Mouse (Mus musculus) adrenal gland, adult 2 months (tissue): Measurements from ENCODE around the gene Cdk2ap2. TPM values are rescaled to one million over a fixed set of nuclear protein-coding genes. Genes with fewer than 3 reads are reported as not detected.
"Not testable (repeated sequence)": the region's sequence is repeated elsewhere in the genome, so short reads cannot be mapped to it uniquely, and the experiment has no call there.

Experiments used
- DNase-seq: peaks from one replicate; pipeline ENCODE4 v3.0.0; 2021
- long read RNA-seq: library from polyadenylated mRNA; stranded (forward); transcript quantifications from one replicate; pipeline ENCODE4 v2.0.0, GENCODE M21; 2021
- polyA plus RNA-seq: library from polyadenylated mRNA; depleted of rRNA; stranded (reverse); fragments of >200 nt; gene quantifications from 2 replicates; pipeline ENCODE4 v1.2.3, GENCODE M21; 2012; rRNA removed
- total RNA-seq, 2 experiments: library from RNA; stranded (reverse); gene quantifications; 2 replicates each; pipeline ENCODE4 v1.2.3; 2021

The Cdk2ap2 gene
- total RNA-seq (100 to 1,000 TPM; 128 to 131 TPM), polyA plus RNA-seq (339 and 371 TPM in 2 replicates)
- long read RNA-seq, transcript Cdk2ap2-205 (4 exons, 843 nt): minor isoform, 5 of 119 reads
- long read RNA-seq, transcript Cdk2ap2-201 (4 exons, 1,080 nt): major isoform, 97 of 119 reads
- long read RNA-seq, transcript Cdk2ap2-202 (4 exons, 1,089 nt): minor isoform, 15 of 119 reads
- long read RNA-seq, partial matches to known transcripts: 1 of 119 reads
- long read RNA-seq, other reads (novel, unspliced or antisense): 1 of 119 reads

GRCm38 (mm10) chr19:4096642-4097440 is at the start of gene Cdk2ap2:
TSS of gene Cdk2ap2 (plus strand) at chr19:4097182.
- DNase-seq: peak; percentile 100

- peak; percentile 80 for DNase-seq
These were observed 49.1 kb upstream of the Cdk2ap2 start for GRCm38 (mm10) chr19:4047859-4048258.

DNA sequence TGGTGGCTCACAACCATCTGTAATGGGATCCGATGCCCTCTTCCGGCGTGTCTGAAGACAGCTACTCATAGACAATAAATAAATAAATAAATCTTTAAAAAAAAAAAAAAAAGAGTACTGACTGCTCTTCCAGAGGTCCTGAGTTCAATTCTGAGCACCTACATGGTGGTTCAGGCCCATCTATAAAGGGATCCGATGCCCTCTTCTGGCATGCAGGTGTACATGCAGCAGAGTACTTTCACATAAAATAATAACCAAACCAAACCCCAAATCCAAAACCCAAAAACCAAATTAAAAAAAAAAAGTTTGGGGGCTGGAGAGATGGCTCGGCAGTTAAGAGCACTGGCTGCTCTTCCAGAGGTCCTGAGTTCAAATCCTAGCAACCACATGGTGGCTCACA is 47.9 kb upstream of the Cdk2ap2 start:
- DNase-seq: not testable (repeated sequence)

- no peak for DNase-seq
These were observed 46.0 kb upstream of the Cdk2ap2 start for GRCm38 (mm10) chr19:4051016-4051415.

GRCm38 (mm10) chr19:4051741-4052515 is 45.1 kb upstream of the Cdk2ap2 start:
- peak; percentile 52 for DNase-seq

DNA sequence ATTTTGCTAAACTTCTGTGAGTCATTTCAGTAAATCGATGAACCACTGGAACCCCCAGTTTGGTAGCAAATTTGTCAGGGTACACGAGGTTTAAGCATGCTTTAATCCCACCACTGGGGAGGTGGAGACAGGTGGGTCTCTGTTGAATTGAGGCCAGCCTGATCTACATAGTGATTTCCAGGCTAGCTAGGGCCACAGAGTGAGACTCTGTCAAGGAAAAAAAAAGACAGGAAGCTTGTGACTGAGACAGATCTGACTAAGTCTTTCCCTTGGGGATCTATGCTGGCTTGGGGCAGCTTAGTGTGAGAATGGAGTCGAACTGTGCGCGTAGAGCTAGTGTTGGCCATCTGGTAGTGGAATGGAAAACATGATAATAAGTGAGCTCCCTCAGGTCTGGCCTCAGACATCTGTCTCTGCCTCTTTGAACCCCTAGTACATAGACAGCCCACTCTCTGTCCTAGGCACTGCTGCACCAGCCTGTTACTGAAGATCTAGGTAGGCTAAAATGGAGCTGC is 44.4 kb upstream of the Cdk2ap2 start:
- no peak for DNase-seq

GRCm38 (mm10) chr19:4054613-4055012 is 42.4 kb upstream of the Cdk2ap2 start:
- no peak for DNase-seq

DNA sequence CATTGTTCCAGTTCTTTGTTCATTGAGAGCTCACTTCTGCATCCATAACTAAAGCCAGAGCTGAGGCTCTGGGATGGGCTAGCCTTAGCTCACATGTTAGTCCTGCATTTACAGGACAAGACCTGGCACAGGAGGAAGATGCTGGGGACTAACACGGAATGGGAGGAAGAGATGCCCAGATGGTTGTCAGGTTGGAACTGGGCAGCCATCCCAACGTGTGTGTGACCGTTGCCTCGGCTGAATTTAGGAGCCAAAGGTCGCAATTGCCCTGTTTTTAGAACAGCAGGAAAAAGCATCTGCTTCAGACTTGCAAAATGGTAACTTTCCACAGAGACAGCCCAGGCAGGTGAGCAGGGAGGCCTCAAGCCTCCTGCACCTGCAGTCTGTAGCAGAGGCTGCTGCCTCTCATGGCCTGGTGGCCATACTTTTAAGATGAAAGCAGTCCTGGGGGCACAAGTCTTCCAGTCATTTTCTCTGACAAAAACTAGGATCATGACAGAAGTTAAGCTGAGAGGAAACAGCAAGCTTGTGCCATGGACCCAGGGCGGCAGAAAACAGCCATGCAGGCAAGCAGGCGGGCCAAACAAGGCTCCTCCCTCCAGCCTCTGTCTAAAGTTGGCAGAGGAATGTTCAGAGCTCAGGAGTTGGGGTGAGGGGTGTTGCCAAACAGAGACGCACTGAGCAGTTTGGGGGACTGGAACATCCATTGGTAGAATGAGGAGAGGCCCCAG is 41.6 kb upstream of the Cdk2ap2 start:
- no peak for DNase-seq

DNA sequence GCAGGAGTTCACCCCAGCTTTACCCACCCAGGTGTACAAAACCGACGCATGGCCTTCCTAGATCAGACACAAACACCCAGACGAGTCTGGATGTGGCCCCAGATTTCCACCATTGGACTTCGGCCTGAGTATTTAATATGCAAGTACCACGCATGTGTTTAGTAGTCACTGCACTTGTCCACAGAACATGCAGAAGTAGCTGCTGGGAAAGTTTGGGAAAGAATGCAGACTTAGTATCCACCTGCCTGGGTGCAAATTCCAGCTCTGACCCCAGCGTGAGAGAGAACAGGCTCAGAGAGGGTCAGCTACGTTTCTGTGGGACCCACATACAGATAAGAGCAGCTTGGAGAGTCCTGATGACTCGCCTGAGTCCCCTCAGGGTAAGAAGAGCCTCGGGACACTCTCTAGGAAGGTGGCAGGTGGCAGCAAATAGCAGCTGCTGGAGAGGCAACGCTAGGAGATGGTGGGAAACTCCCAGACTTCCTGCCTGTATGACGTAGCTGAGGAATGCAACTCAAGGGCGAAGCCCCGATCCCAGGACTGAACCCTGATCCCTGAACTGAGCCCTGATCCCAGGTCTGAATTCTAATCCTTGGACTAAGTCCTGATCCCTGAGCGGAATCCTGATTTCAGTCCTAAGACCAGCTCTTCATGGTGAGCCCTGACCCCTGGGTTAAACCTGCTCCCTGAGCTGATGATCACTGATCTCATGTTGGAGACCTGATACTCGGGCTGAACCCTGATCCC is 40.9 kb upstream of the Cdk2ap2 start:
- DNase-seq: no peak

GRCm38 (mm10) chr19:4056727-4057126 is 40.3 kb upstream of the Cdk2ap2 start:
- no peak for DNase-seq

DNA sequence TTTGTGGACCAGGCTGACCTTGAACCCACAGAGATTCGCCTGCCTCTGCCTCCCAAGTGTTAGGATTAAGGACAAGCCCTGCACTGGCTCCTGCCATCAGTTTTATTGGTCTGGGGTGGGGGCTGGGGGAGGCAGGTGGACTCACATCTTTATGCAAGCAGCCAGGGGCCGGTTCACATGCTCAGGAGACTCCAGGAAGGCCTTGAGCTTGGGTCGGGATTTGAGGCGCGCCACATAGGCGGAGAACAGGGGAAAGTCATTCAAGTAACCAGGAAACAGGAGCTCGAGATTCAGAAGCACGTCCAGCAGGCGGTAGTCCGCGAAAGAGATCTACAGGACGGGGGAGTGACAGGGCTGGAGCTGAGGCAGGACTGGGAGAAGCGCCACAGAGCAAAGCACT is 39.6 kb upstream of the Cdk2ap2 start:
- DNase-seq: no peak

DNA sequence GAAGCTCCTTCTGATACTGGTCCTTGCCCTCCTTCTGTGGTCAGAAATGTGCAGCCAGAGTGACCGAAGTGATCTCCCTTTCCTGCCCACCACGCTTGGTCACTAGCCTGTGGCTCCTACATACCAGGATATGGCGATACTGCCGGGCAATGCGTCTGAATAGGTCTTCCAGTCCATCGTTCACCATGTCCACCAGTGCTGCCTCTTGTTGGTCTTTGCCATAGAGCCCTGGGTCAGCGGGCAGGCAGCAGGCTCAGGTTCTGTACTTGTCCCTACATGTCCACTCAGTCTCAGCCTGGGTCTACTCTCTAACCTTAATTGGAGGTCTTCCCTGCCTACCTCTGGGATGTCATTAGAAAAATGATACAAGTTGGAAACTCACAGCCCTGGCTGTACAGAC is 39.0 kb upstream of the Cdk2ap2 start:
- DNase-seq: no peak

DNA sequence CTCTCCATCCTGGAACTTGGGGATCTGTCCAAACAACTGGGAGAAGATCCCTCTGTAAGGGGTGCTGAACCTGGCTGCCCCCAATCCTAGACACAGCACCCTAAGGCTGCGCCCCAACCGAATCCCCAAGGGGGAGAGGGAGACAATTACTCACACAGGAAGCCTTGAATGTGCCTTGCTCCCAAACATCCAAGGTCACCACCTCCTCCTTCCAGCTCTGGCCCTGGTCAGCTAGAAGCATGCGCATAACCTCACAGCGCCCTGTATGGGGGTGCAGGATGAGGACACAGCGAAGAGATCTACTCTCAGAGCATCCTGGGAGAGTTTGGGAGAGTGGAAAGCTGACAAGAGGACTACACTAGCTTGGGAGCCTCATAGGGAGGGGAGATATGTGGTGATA is 38.4 kb upstream of the Cdk2ap2 start:
- DNase-seq: peak; percentile 75

- DNase-seq: no peak
These were observed 37.8 kb upstream of the Cdk2ap2 start, which contains the start of gene Gstp3 for GRCm38 (mm10) chr19:4059069-4059740. TSS of gene Gstp3 (minus strand) at chr19:4059569.

- not testable (repeated sequence) for DNase-seq
These were observed 36.7 kb upstream of the Cdk2ap2 start for GRCm38 (mm10) chr19:4060044-4060898.

DNA sequence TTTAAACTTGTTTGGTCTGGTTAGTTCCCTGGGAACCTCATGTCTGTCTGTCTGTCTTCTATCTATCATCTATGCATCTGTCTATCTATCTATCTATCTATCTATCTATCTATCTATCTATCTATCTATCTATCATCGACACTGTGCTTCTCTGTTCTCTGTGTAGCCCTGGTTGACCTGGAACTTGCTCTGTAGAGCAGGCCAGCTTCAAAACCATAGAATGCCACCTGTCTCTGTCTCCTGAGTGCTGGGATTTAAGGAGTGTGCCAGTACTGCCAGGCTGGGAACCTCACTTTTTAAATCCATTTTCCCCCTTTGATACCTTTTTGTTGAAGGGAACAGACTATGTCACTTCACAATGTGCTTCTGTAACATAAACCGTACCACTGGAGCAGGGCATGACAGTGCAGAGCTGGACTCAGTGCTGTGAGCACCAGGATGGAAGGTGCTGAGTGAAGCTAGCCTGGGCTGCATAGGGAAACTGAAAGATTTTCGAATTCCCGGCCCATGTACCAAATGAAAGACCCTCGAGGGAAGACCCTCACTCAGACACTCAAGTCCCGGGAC is 36.0 kb upstream of the Cdk2ap2 start:
- DNase-seq: no peak

DNA sequence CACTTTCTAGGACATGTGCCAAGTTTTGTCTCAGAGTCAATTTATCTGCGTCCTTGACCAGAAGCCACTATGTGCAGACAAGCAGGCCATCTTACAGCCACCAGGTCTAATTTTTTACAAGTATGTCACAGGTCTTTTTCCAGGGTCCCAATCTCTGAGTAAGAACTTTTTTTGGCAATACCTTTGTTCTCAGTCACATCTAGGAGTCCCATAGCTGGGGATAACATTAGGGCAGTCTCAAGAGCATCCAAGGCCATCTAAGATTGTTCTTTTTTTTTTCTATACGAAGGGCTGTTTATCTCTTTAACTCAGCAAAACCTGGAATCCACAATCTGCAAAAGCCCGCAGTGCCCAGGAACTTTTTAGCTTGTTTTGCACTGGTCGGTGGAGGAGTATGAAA is 33.6 kb upstream of the Cdk2ap2 start:
- not testable (repeated sequence) for DNase-seq

GRCm38 (mm10) chr19:4064501-4064900 is 32.5 kb upstream of the Cdk2ap2 start:
- not testable (repeated sequence) for DNase-seq

DNA sequence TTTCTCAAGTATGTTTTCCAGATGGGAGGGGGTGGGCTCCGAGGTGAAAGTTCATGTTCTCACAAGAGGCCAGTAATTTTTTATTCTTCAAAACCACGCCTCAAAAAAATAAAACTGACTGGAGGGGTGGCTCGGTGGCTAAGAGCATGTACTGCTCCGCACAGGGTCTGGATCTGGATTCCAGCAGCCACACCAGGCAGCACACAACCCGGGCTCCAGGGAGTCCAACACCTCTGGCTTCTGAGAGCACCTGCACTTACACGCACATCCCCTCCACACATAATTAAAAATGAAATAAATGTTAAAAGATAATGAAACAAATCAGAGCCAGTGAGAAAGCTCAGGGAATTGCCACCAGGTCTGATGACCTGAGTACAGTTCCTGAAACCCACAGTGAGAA is 30.7 kb upstream of the Cdk2ap2 start:
- no peak for DNase-seq
